Mouse (Mus musculus) megakaryocyte-erythroid progenitor cell, adult 5-6 weeks (primary cell): ENCODE measurements around the gene Gm17555. TPM values are rescaled to one million over a fixed set of nuclear protein-coding genes. Genes with fewer than 3 reads are reported as not detected.
"Not testable (repeated sequence)": the region's sequence is repeated elsewhere in the genome, so short reads cannot be mapped to it uniquely, and the experiment has no call there.

Experiments used
- ATAC-seq: replicated peaks from 2 replicates; pipeline ENCODE4 v1.8.0; 2016; ENCODE audit warnings: mild to moderate bottlenecking, inconsistent platforms; ENCODE audit not compliant: severe bottlenecking, poor library complexity, low FRiP score, low TSS enrichment
- total RNA-seq, 2 experiments: library from RNA; stranded (forward) in 1 of 2; stranded (reverse) in 1 of 2; fragments of 200-1000, 215-1000 nt in 1 of 2; fragments of >200 nt in 1 of 2; fragmentation: Nextera tagmentation in 1 of 2; gene quantifications; 2 replicates each; pipeline ENCODE4 v1.2.3; 2014 to 2017

The Gm17555 gene
- total RNA-seq (2014; fragmentation: Nextera tagmentation), result not detected in 2 replicates
- total RNA-seq (2017), result not detected in 2 replicates

- ATAC-seq, result not testable (repeated sequence)
Measured at GRCm38 (mm10) chr2:126214800-126215199, at the start of gene Gm17555. Gene Gm17555, plus strand, starts transcription at chr2:126215100.

GRCm38 (mm10) chr2:126165277-126166018, 49.5 kb upstream of the Gm17555 start:
- ATAC-seq, result peak; percentile 100

GRCm38 (mm10) chr2:126166335-126166734, 48.6 kb upstream of the Gm17555 start:
- ATAC-seq, result peak; percentile 54

GRCm38 (mm10) chr2:126166848-126167617, 47.9 kb upstream of the Gm17555 start:
- 0 out of 2 replicates have a peak, but pooled peaks have one; percentile 15 for ATAC-seq

GRCm38 (mm10) chr2:126171427-126171826, 43.5 kb upstream of the Gm17555 start:
- no peak; the same call in 1 of the 2 replicates for ATAC-seq

GRCm38 (mm10) chr2:126191306-126191705, 23.6 kb upstream of the Gm17555 start:
- no peak for ATAC-seq

GRCm38 (mm10) chr2:126192129-126192528, 22.8 kb upstream of the Gm17555 start:
- ATAC-seq, result no peak

- ATAC-seq, result no peak
Measured at GRCm38 (mm10) chr2:126195631-126196356, 19.1 kb upstream of the Gm17555 start.

- ATAC-seq, result no peak
Measured at GRCm38 (mm10) chr2:126198971-126199370, 15.9 kb upstream of the Gm17555 start.

- no peak for ATAC-seq
Measured at GRCm38 (mm10) chr2:126211011-126211680, 3.8 kb upstream of the Gm17555 start.

- no peak for ATAC-seq
Measured at GRCm38 (mm10) chr2:126227581-126227980, 12.7 kb downstream of the Gm17555 start.

- no peak for ATAC-seq
Measured at GRCm38 (mm10) chr2:126231731-126232130, 16.8 kb downstream of the Gm17555 start.

GRCm38 (mm10) chr2:126236905-126237304, 22.0 kb downstream of the Gm17555 start:
- no peak for ATAC-seq

GRCm38 (mm10) chr2:126245446-126245845, 30.5 kb downstream of the Gm17555 start:
- ATAC-seq, result no peak

- ATAC-seq, result no peak
Measured at GRCm38 (mm10) chr2:126248536-126248935, 33.6 kb downstream of the Gm17555 start.

- ATAC-seq, result no peak
Measured at GRCm38 (mm10) chr2:126252211-126252610, 37.3 kb downstream of the Gm17555 start.
